Mouse (Mus musculus): ENCODE results near the gene Ap3m1.

Gene Ap3m1

GRCm38 (mm10) chr14:21017871-21018270 lies 34.4 kb downstream of the Ap3m1 start:
- DNase-seq (ENCODE audit: low spot score in 2 of 2): no peak

DNA sequence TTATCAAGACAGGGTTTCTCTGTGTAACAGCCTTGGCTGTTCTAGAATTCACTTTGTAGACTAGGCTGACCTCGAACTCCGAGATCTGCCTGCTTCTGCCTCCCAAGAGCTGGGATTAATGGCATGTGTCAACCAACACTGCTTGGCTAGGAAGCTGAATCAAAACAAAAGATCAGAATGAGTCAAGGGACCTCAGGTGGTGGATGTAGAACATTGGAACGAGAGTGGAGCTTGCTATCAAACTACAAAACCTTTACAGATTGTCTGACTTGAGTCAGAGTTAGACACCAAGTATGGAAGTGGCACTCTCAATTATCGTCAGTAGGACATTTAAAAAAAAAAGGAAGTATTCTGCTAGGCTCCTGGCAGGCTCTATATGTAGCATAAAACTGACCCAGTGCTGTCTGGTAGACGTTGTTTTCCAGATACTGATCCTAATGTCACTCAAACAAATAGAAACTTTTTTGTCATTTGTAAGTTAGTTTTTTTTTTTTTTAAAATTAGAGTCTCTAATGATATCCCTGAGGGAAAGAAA lies 38.4 kb downstream of the Ap3m1 start:
- no peak for DNase-seq (ENCODE audit: low spot score in 2 of 2)

DNA sequence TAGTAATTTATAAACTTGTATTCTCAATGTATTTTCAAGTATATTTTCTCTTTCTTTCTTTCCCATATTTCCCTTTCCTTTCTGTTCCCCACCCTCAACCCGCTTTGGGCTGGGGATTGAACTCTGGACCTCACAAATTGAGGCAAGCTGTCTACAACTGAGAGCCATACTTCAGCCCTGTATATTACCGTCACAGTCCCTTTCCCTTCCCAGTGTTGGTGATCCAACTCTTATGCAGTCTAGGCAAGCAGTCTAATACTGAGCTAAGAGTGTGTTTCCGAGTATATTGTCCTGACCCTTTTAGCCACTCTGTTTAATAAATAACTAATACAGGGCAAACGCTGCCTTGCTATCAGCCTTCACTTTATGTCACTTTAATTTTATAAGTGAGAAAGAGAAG lies 52.7 kb downstream of the Ap3m1 start:
- DNase-seq (ENCODE audit: low spot score in 2 of 2): no peak

DNA sequence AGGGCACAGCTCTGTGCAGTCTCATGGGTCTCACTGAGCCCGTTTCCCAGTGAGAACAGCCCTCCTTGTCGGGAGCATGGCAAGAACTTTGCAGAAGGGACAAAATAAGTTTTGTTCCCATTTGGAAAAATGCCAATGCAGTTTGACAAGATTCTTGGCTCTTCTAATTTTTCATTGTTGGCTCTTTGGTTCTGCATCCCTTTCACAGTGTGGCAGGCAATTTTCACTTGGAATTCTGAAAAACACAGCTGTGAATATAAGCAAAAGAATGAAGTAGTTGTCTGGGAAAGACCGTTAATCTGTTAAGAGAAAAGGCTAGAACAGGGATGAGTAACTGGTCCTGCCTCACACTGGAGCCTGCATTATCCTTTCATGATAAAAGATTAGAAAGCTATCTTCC lies 54.8 kb downstream of the Ap3m1 start:
- DNase-seq (ENCODE audit: low spot score in 2 of 2): no peak

GRCm38 (mm10) chr14:20996361-20996760 lies 55.9 kb downstream of the Ap3m1 start:
- no peak for DNase-seq (ENCODE audit: low spot score in 2 of 2)

GRCm38 (mm10) chr14:20995497-20995896 lies 56.8 kb downstream of the Ap3m1 start:
- no peak for DNase-seq (ENCODE audit: low spot score in 2 of 2)

DNA sequence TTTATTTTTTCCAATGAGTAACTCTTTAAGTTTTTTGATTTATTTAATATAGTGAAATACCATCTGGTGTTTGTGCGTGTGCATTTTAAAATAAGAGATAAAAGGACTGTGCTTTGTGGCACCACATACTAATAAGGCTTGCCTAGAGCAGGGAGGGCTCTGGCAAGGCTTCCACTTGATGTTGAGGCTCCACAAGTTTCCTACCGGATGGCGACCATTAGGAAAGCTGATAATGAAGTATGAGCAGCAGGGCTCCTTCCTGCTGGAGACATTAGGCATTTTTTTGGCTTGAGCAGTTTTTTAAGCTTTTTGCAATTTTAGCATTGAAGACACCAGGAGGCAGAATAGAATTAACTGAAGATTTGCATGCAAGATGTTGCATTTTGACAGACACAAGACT lies 57.8 kb downstream of the Ap3m1 start:
- no peak for DNase-seq (ENCODE audit: low spot score in 2 of 2)

DNA sequence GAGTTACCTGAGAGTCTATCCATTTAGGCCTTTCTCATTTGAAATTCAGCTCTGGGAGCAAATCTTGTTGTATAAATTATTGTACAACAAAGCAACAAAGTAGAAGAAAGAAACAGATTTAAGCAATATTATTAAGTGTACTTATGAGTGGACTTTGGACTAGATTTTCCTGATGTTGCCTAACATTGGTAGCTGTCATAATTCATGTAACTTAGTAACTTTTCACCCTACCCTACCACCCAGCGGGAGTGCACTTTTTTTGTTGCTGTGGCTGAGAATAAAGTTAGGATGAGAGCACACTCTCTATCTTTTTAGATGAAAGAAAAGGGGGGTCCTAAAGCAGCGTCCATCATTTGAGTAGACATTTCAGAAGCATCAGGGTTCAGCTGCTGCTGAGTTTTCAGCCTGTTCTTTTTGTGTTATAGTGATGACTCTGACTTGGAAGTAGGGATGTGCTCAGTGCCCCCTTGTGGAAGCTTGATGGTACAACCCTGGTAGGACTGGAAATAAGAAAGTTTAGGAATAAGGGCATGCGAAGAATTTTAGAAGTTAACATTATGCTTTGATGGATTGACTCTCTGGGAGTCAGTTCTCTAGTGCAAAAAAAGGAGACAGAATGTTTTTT lies 59.1 kb downstream of the Ap3m1 start:
- DNase-seq (ENCODE audit: low spot score in 2 of 2): peak; percentile 2 to 16

GRCm38 (mm10) chr14:20991492-20991891 lies 60.8 kb downstream of the Ap3m1 start:
- no peak for DNase-seq (ENCODE audit: low spot score in 2 of 2)

- DNase-seq (ENCODE audit: low spot score in 2 of 2): no peak
Observed at GRCm38 (mm10) chr14:20985482-20985881, 66.8 kb downstream of the Ap3m1 start.

GRCm38 (mm10) chr14:20983832-20984231 lies 68.5 kb downstream of the Ap3m1 start:
- DNase-seq (ENCODE audit: low spot score in 2 of 2): no peak

Data from natural killer cell, adult 2 months (primary cell).